Mouse (Mus musculus): ENCODE measurements at regions not wholly inside any gene's neighbourhood (a gene's known extent, or its start where the extent isn't known, plus 50 kb on each side); places are given as distances from the start of the nearest gene placed in this dataset.
"Not testable (repeated sequence)": the region's sequence is repeated elsewhere in the genome, so short reads cannot be mapped to it uniquely, and the experiment has no call there.

- DNase-seq (ENCODE audit: extremely low spot score in 1 of 2, low spot score in 1 of 2): no peak
These were observed 1043.3 kb upstream of the Cntnap5a start for GRCm38 (mm10) chr1:114641215-114641614.

- not testable (repeated sequence) for DNase-seq (ENCODE audit: extremely low spot score in 1 of 2, low spot score in 1 of 2)
These were observed 1042.7 kb upstream of the Cntnap5a start for GRCm38 (mm10) chr1:114641854-114642253.

- no peak for DNase-seq (ENCODE audit: extremely low spot score in 1 of 2, low spot score in 1 of 2)
These were observed 1010.6 kb upstream of the Cntnap5a start for GRCm38 (mm10) chr1:114673954-114674353.

DNA sequence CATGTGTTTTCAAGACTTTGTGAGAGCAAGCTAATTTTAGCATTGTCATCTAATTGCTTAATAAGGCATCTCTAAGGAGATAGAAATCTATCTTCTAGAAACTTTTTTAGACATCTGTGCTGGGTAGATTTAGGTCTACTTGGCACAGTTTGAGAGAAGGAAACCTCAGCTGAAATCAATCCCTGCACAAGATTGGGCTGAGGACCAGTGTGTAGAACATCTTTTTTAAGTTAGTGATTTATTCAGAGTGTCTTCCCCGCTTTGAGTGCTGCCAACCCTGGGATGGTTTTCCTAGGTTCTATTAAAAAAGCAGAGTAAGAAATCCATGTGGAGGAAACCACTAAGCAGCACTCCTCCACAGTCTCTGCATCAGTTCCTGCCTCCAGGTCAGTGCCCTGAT lies 1003.3 kb upstream of the Cntnap5a start:
- peak in 1 of 2 experiments; percentile 9 for DNase-seq (ENCODE audit: extremely low spot score in 1 of 2, low spot score in 1 of 2)

DNA sequence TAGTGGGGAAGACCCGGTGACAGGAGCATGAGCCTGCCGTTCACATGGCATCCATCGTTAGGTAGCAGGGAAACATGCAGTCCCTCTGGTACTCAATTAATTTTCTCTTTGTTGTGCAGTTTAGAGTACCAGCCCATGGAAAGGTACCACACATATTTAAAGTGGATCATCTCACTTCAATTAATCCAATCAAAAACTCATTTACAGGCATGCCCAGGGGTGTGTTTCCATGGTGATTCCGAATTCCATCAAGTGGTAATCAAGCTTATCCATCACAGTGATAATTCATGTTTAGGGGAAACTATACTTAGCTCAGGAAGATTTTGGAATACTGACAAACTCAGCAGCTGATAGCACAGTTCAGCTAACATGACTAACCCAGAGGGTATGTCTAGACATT lies 963.4 kb upstream of the Cntnap5a start:
- DNase-seq (ENCODE audit: extremely low spot score in 1 of 2, low spot score in 1 of 2): no peak

- DNase-seq (ENCODE audit: extremely low spot score in 1 of 2, low spot score in 1 of 2): no peak
These were observed 955.4 kb upstream of the Cntnap5a start for GRCm38 (mm10) chr1:114729167-114729566.
